Mouse (Mus musculus) forebrain, embryonic 14.5 days (tissue): ENCODE measurements at regions not wholly inside any gene's neighbourhood (a gene's known extent, or its start where the extent isn't known, plus 50 kb on each side); places are given as distances from the start of the nearest gene placed in this dataset.

Source experiments
- ATAC-seq: fragments of 200-750 bp; cut with Nextera tagmentation; 2 replicates; pipeline ENCODE4 v1.8.0; 2017; ENCODE audit warnings: mild to moderate bottlenecking, moderate library complexity
- DNase-seq: peaks from one replicate; pipeline ENCODE4 v3.0.0-alpha.2; 2015; ENCODE audit warnings: low spot score
- H3K27ac ChIP-seq: fragments of 300-500 bp; sonication (generic); 2 replicates; pipeline ENCODE4 v1.5.1; 2014; ENCODE audit warnings: low read depth, mild to moderate bottlenecking, control low read depth, low read length, moderate library complexity
- H3K27me3 ChIP-seq: fragments of 300-500 bp; sonication (generic); replicated peaks from 2 replicates; pipeline ENCODE4 v1.6.1; 2014; ENCODE audit warnings: low read length, control low read depth, mixed read lengths; ENCODE audit not compliant: control insufficient read depth, insufficient read depth
- H3K36me3 ChIP-seq: fragments of 300-500 bp; sonication (generic); 2 replicates; pipeline ENCODE4 v1.6.1; 2014; ENCODE audit warnings: low read length, control low read depth; ENCODE audit not compliant: control insufficient read depth, insufficient read depth
- H3K4me1 ChIP-seq: fragments of 300-500 bp; sonication (generic); 2 replicates; pipeline ENCODE4 v1.6.1; 2014; ENCODE audit warnings: antibody characterized with exemption, low read length, control low read depth; ENCODE audit not compliant: control insufficient read depth, insufficient read depth
- H3K4me2 ChIP-seq: fragments of 300-500 bp; sonication (generic); 2 replicates; pipeline ENCODE4 v1.6.1; 2014; ENCODE audit warnings: mild to moderate bottlenecking, control low read depth, low read length
- H3K4me3 ChIP-seq: fragments of 300-500 bp; sonication (generic); 2 replicates; pipeline ENCODE4 v1.5.1; 2014; ENCODE audit warnings: low read depth, low read length, control low read depth
- H3K9ac ChIP-seq: fragments of 300-500 bp; sonication (generic); 2 replicates; pipeline ENCODE4 v1.6.1; 2014; ENCODE audit warnings: mild to moderate bottlenecking, low read length, control low read depth, moderate library complexity
- H3K9me3 ChIP-seq: fragments of 300-500 bp; sonication (generic); replicated peaks from 2 replicates; pipeline ENCODE4 v1.6.1; 2016; ENCODE audit warnings: low read length, control low read depth, mixed read lengths; ENCODE audit not compliant: control insufficient read depth
- WGBS: fragments of 180-500 bp; shearing (Covaris S2); extraction: QIAGEN DNeasy Blood & Tissue Kit; methylation state at CpG from one replicate; pipeline ENCODE4 v1.1.7; 2014; 5-methylcytosine and 5-hydroxymethylcytosine counted together

DNA sequence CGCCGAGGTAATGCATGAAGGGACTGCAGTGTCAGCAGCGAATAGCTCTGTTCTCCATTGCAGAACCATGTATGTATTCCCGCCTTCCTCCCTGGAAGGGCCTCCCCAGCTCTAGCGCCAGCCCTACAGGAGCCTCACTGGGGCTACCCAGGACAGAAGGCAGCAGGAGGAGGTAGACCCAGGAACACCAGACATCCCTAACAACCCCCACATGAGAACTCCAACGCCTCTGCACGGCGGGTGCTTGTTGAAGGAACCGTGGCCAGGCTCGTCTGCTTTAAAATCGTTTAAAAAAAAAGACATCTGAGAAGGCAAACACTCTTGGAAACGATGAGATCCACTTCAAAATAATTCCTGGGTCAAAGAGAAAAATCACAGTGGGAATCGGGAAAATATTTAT is 194.3 kb downstream of the Mroh4 start:
- no peaks in the 10 kb centered on the region for H3K4me1 ChIP-seq
- no peak overlapping the region for H3K4me2 ChIP-seq
- H3K36me3 ChIP-seq = no peaks in the 10 kb centered on the region
- H3K4me3 ChIP-seq = no peak overlapping the region
- no peak for ATAC-seq
- H3K27me3 ChIP-seq = no peaks in the 10 kb centered on the region
- no peak overlapping the region for H3K27ac ChIP-seq
- no peak overlapping the region for H3K9ac ChIP-seq
- no peak for DNase-seq
- WGBS = 69% methylated on average over 13 of the region's 13 CpGs
- no peaks in the 10 kb centered on the region for H3K9me3 ChIP-seq

DNA sequence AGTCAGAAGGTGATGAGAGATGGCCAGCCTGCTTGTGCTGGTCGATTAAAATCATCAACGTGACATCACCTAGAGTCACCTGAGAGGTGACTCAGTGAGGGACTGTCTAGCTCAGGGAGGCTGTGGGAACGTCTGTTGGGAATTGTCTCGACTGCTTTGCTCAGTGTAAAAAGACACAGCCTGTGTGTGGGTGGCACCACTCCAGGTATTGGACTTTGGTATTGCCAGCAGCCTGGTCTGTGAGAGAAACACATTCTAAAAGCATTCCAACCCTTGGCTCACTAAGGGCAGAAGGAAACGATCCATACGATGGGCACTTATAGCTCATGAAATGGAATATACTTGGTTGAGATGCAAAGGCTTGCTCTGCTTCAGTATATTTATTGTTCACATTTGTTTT is 209.2 kb downstream of the Mroh4 start:
- H3K9ac ChIP-seq = no peak overlapping the region
- H3K4me2 ChIP-seq = no peak overlapping the region
- H3K4me1 ChIP-seq = no peaks in the 10 kb centered on the region
- no peak for ATAC-seq
- H3K9me3 ChIP-seq = no peaks in the 10 kb centered on the region
- WGBS = 83% methylated on average over 6 of the region's 6 CpGs
- no peak for DNase-seq
- H3K36me3 ChIP-seq = no peaks in the 10 kb centered on the region
- no peaks in the 10 kb centered on the region for H3K27me3 ChIP-seq
- H3K27ac ChIP-seq = no peak overlapping the region
- H3K4me3 ChIP-seq = no peak overlapping the region

DNA sequence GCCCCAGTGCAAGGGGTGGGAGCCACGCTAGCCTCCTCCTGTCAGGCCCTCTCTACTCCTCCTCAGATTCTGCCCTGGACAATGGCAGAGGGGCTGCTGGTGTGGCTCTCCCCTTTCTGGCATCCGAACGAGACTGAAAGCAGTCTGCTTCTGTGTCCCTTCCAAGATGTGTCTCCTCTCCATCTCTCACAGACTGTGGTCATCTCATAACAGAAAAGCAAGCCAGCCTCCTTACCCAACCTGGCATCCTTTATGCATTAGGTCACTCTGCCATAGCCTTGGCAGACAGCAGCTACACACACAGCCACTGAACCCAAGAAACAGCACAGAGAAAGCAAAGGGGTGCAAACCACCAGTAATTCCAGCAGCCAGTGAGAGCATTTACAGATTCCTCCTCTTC is 213.2 kb downstream of the Mroh4 start:
- DNase-seq (no peak), ATAC-seq (no peak)
- Histone ChIP-seq H3K27ac (no peak overlapping the region), H3K4me3 (no peak overlapping the region), H3K9me3 (no peaks in the 10 kb centered on the region), H3K27me3 (no peaks in the 10 kb centered on the region), H3K4me1 (no peaks in the 10 kb centered on the region), H3K9ac (no peak overlapping the region), H3K36me3 (no peaks in the 10 kb centered on the region), H3K4me2 (no peak overlapping the region)
- 70% methylated on average over 3 of the region's 3 CpGs for WGBS

DNA sequence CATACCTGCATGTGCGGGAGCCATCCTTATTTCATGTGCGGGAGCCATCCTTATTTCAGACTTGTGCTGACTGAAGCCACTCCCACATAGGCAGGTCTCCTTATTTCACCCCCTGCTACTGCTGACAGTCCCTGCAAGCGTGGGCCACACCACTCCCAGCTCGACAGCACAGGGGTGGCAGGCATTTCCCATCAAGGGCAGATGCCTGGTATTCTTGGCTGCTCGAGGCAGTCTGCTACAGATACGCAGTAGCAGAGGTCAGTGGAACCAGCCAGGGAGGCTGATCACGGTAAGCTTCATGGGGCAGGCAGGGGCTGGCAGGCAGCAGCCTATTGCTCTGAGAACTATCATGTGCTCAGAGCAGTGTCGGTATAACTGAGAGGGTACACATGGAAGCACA is 215.6 kb downstream of the Mroh4 start:
- no peaks in the 10 kb centered on the region for H3K36me3 ChIP-seq
- H3K9ac ChIP-seq = no peak overlapping the region
- no peak overlapping the region for H3K4me3 ChIP-seq
- WGBS = 84% methylated on average over 8 of the region's 8 CpGs
- no peaks in the 10 kb centered on the region for H3K4me1 ChIP-seq
- H3K27me3 ChIP-seq = no peaks in the 10 kb centered on the region
- H3K9me3 ChIP-seq = no peaks in the 10 kb centered on the region
- ATAC-seq (no peak), DNase-seq (no peak)
- H3K27ac ChIP-seq = no peak overlapping the region
- no peak overlapping the region for H3K4me2 ChIP-seq

DNA sequence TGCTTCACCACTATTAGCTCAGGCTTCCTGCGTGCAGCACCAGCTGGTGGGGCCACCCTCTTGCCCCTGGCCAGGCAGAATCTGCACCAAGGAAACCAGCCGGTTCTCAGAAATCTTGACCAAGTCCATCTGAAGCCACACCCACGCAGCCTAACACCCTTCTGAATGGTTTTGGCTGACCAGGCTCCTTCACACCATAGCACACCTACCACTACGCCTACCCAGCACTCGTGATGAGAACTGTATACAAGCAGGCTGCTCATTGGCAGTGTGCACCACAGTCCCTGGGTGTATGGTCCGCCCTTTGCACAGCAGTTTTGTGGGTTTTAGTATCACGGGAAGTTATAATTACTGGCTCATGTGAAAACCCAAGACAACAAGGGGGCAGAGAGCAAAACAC is 217.5 kb downstream of the Mroh4 start:
- no peak overlapping the region for H3K4me2 ChIP-seq
- ATAC-seq = no peak

DNA sequence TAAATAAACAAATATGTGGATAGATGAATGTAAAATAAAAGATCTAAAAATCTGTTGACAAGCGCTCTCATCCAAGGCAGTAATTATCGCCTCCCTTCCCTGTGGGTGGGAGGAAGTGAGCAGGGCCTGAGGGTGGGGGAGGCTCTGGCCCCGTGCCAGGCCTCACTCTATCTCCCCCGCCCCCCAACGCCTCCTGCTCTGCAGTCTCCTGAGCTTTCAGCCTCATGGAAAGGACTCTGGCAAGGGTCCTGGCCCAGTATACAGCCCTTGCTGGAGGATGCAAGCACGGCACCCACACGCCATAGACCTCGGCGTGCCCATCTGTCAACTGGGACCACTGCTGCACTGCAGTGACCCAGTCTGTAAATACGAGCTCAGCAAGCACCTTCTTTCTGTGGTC is 222.9 kb downstream of the Mroh4 start:
- Histone ChIP-seq H3K27ac (0 out of 2 replicates have a peak overlapping the region, but pooled peaks have one; percentile 27), H3K9ac (no peak overlapping the region), H3K9me3 (no peaks in the 10 kb centered on the region), H3K36me3 (no peaks in the 10 kb centered on the region), H3K4me2 (no peak overlapping the region), H3K27me3 (no peaks in the 10 kb centered on the region), H3K4me3 (no peak overlapping the region), H3K4me1 (peaks cover 16% of the 10 kb centered on the region)
- DNase-seq = peak; percentile 66
- peak; percentile 69 for ATAC-seq
- 56% methylated on average over 10 of the region's 10 CpGs for WGBS

More for the DNA sequence above, 217.5 kb downstream of the Mroh4 start:
- no peaks in the 10 kb centered on the region for H3K27me3 ChIP-seq
- H3K4me3 ChIP-seq = no peak overlapping the region
- 91% methylated on average over 7 of the region's 7 CpGs for WGBS
- DNase-seq = no peak
- H3K27ac ChIP-seq = no peak overlapping the region
- H3K4me1 ChIP-seq = peaks cover 8% of the 10 kb centered on the region; the same call in 1 of the 2 replicates
- H3K9ac ChIP-seq = no peak overlapping the region
- H3K36me3 ChIP-seq = no peaks in the 10 kb centered on the region
- no peaks in the 10 kb centered on the region for H3K9me3 ChIP-seq

DNA sequence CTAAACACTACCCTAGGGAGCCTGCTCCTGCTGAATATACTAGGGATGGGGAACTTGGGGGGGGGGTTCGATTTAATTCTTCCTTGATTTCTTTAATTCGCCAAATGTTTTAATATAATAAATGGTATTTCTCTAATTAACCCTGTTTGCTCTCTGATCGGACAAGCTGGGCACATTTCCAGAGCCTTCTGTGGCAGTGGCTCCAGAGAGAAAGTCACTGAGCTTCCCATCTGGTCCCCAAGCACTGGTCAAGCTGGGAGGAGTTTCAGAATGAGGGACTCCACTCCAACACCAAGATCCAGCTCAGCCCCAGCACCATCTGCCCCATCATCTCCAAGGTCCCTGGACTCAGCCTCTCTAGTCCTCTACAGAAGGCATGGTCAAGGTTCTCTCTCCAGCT is 223.9 kb downstream of the Mroh4 start:
- DNase-seq (peak; percentile 4), ATAC-seq (no peak)
- WGBS = 83% methylated on average over 3 of the region's 3 CpGs
- Histone ChIP-seq H3K36me3 (no peaks in the 10 kb centered on the region), H3K4me3 (no peak overlapping the region), H3K9me3 (no peaks in the 10 kb centered on the region), H3K27ac (no peak overlapping the region), H3K9ac (no peak overlapping the region), H3K4me2 (no peak overlapping the region), H3K4me1 (peaks cover 16% of the 10 kb centered on the region), H3K27me3 (no peaks in the 10 kb centered on the region)

DNA sequence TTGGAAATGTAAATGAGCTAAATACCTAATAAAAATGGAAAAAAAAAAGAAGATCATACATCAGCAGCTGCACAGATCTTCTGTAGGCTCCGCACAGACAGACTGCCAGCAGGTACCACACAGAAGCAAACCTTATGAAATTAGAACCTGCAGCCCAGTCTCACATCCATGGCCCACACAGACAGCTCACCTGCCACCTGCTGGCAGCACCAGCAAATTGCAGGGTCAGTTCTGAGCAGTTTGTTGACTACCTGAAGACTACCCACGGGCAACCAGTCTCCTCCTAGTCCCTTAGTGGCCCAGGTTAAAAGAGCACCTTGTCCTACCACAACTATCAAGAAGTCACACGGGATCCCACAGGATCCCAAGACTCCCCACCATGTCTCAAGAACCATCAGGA is 225.1 kb downstream of the Mroh4 start:
- Histone ChIP-seq H3K4me3 (no peak overlapping the region), H3K4me1 (peaks cover 19% of the 10 kb centered on the region), H3K4me2 (no peak overlapping the region), H3K9ac (no peak overlapping the region), H3K27me3 (no peaks in the 10 kb centered on the region), H3K36me3 (no peaks in the 10 kb centered on the region), H3K9me3 (no peaks in the 10 kb centered on the region), H3K27ac (no peak overlapping the region)
- 72% methylated on average over 3 of the region's 3 CpGs for WGBS
- ATAC-seq (no peak), DNase-seq (peak; percentile 6)

DNA sequence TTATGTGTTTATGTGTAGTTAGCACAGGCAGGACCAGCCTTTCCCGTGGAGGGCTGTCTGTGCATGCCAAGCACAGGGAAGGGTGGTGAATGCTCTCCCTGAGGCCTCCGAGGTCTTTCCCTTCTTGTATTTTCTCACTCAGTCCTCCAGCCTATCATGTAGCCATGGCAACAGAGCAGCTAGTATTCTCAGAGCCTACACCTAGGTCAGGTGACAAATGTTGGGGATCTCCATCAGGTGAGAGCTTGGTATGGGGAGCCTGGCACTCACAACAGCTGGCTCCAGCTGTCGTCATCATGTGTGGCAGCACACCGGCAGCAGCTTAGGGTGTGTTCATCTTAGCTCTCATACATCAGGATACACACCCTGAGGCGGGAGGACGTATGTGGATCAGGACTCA is 231.3 kb downstream of the Mroh4 start:
- no peaks in the 10 kb centered on the region for H3K27me3 ChIP-seq
- ATAC-seq (peak; percentile 34), DNase-seq (peak; percentile 39)
- peaks cover 6% of the 10 kb centered on the region; the same call in 1 of the 2 replicates for H3K4me1 ChIP-seq
- no peak overlapping the region for H3K4me3 ChIP-seq
- H3K36me3 ChIP-seq = no peaks in the 10 kb centered on the region
- no peaks in the 10 kb centered on the region for H3K9me3 ChIP-seq
- H3K9ac ChIP-seq = no peak overlapping the region
- H3K27ac ChIP-seq = no peak overlapping the region
- H3K4me2 ChIP-seq = no peak overlapping the region
- WGBS = 72% methylated on average over 6 of the region's 6 CpGs
